In genomic region chr9:102353636-102354491, GRCm38 (mm10) we compare ENCODE assay signal across 8 mouse cellular contexts. TPM values are rescaled to one million over a fixed set of nuclear protein-coding genes. Genes with fewer than 3 reads are reported as not detected.
A peak's percentile ranks its signal among the peaks of the same experiment; 100 is the strongest.
DNase-seq lines count a peak whose midpoint lies in the region; ATAC-seq and TF ChIP-seq lines count a peak whose summit lies in the region.

No protein-coding gene starts in this region.

- peak overlapping the region; percentile 76 for H3K4me2 ChIP-seq in intestine, postnatal 0 days (replicated peaks; ENCODE audit: low read depth)
- H3K4me2 ChIP-seq in liver, embryonic 13.5 days = peak overlapping the region; percentile 62

- 0 out of 2 replicates have a peak, but pooled peaks have one; percentile 3 for ATAC-seq in intestine, postnatal 0 days
- no peak for ATAC-seq in liver, embryonic 13.5 days (ENCODE audit: low read depth)

- DNase-seq in layer of hippocampus, adult 18-20 months (ENCODE audit: low spot score in 2 of 2) = peak; percentile 19 to 52
- DNase-seq in layer of hippocampus, adult 9-10 months (ENCODE audit: low spot score) = no peak
- peak; percentile 52 to 66 for DNase-seq in cerebellum, postnatal 36 days
- DNase-seq in gastrocnemius, postnatal 25 days = peak; percentile 16
- DNase-seq in liver, embryonic 13.5 days = no peak
- DNase-seq in retina, postnatal 1 day = peak; percentile 65
- DNase-seq in thymus, postnatal 36 days = no peak

- under 1% methylated on average over 70 of the region's 70 CpGs for WGBS in intestine, postnatal 0 days
- WGBS in liver, embryonic 13.5 days (ENCODE audit: insufficient replicate concordance) = 2% methylated on average over 70 of the region's 70 CpGs

- H3K27ac ChIP-seq in intestine, postnatal 0 days (ENCODE audit: low read depth, low read length) = no peak overlapping the region
- H3K27ac ChIP-seq in liver, embryonic 13.5 days = no peak overlapping the region

- H3K27me3 ChIP-seq in intestine, postnatal 0 days (replicated peaks; ENCODE audit: control insufficient read depth, insufficient read depth, low read length) = peaks cover 41% of the 10 kb centered on the region
- peaks cover 73% of the 10 kb centered on the region for H3K27me3 ChIP-seq in liver, embryonic 13.5 days

- TF ChIP-seq CTCF in intestine, postnatal 0 days (IDR thresholded peaks at IDR 0.05; ENCODE audit: low read depth) = no peak

- H3K36me3 ChIP-seq in intestine, postnatal 0 days (ENCODE audit: control insufficient read depth, insufficient read depth) = no peaks in the 10 kb centered on the region
- H3K36me3 ChIP-seq in liver, embryonic 13.5 days = no peaks in the 10 kb centered on the region

- no peaks in the 10 kb centered on the region for H3K4me1 ChIP-seq in intestine, postnatal 0 days (replicated peaks; ENCODE audit: control insufficient read depth, insufficient read depth, low read length)
- 0 out of 2 replicates have a peak, but pooled peaks cover 7% of the 10 kb centered on the region for H3K4me1 ChIP-seq in liver, embryonic 13.5 days (replicated peaks)

- H3K4me3 ChIP-seq in intestine, postnatal 0 days (ENCODE audit: low read depth, low read length) = peak overlapping the region; percentile 49
- peak overlapping the region; percentile 40 for H3K4me3 ChIP-seq in liver, embryonic 13.5 days (replicated peaks)

- H3K9ac ChIP-seq in intestine, postnatal 0 days (ENCODE audit: low read depth, low read length) = no peak overlapping the region
- no peak overlapping the region for H3K9ac ChIP-seq in liver, embryonic 13.5 days

- no peaks in the 10 kb centered on the region for H3K9me3 ChIP-seq in intestine, postnatal 0 days (ENCODE audit: control insufficient read depth)
- H3K9me3 ChIP-seq in liver, embryonic 13.5 days (replicated peaks) = no peaks in the 10 kb centered on the region

RNA-seq across cellular contexts. Expression of gene Ephb1, which starts 0.6 kb away (rescaled TPM):
- total RNA-seq in layer of hippocampus, adult 18-20 months (2021) = 10 to 100 TPM; 22.9 to 23.8 TPM
- total RNA-seq in gastrocnemius, postnatal 25 days (2021) = 1 to 10 TPM in 1 of 2 experiments, under 1 TPM in 1; 0.87 to 1.3 TPM
- polyA plus RNA-seq in intestine, postnatal 0 days (2015; fragmentation: Nextera tagmentation; extraction: Ambion mirVana) = 1.3 and 1.4 TPM in 2 replicates
- 0.20 and 0.31 TPM in 2 replicates for polyA plus RNA-seq in liver, embryonic 13.5 days (2015; fragmentation: Nextera tagmentation; extraction: Ambion mirVana)

Comparison
In these comparisons a context has a peak if more than half of its experiments do, and no peak if none do; other contexts are left out.
1. DNase-seq: peak in layer of hippocampus, adult 18-20 months (2 of 2), cerebellum, postnatal 36 days (2 of 2), gastrocnemius, postnatal 25 days (single experiment) and retina, postnatal 1 day (single experiment); none in layer of hippocampus, adult 9-10 months (single experiment), liver, embryonic 13.5 days (single experiment) and thymus, postnatal 36 days (0 of 2).
2. RNA of gene Ephb1, which starts 0.6 kb away (total RNA-seq): 22.9 to 23.8 TPM in layer of hippocampus, adult 18-20 months; 0.87 to 1.3 TPM in gastrocnemius, postnatal 25 days; every median in the first group is over 10 times any median in the second.